Mouse (Mus musculus) splenic B cell, adult 2 months (primary cell): ENCODE measurements at regions not wholly inside any gene's neighbourhood (a gene's known extent, or its start where the extent isn't known, plus 50 kb on each side); places are given as distances from the start of the nearest gene placed in this dataset.

Experiments used
- DNase-seq: peaks from one replicate; pipeline ENCODE4 v3.0.0-alpha.2; 2011; ENCODE audit warnings: low read depth, low spot score
- H3K27me3 ChIP-seq: 2 replicates; pipeline ENCODE4 v1.6.1; 2012; ENCODE audit warnings: mild to moderate bottlenecking, low read length, moderate library complexity, mixed read lengths; ENCODE audit not compliant: control insufficient read depth, poor library complexity, insufficient read depth, severe bottlenecking
- H3K36me3 ChIP-seq: 2 replicates; pipeline ENCODE4 v1.6.1; 2012; ENCODE audit warnings: mild to moderate bottlenecking, low read length, moderate library complexity, mixed read lengths; ENCODE audit not compliant: control insufficient read depth, poor library complexity, insufficient read depth, severe bottlenecking

- Histone ChIP-seq H3K36me3 (no peaks in the 10 kb centered on the region), H3K27me3 (no peaks in the 10 kb centered on the region)
- DNase-seq = no peak
These were observed 177.1 kb upstream of the Ctnnb1 start for GRCm38 (mm10) chr9:120751686-120752484.

- no peaks in the 10 kb centered on the region for H3K36me3 ChIP-seq
- no peak for DNase-seq
- no peaks in the 10 kb centered on the region for H3K27me3 ChIP-seq
These were observed 174.9 kb upstream of the Ctnnb1 start for GRCm38 (mm10) chr9:120754151-120754550.

- Histone ChIP-seq H3K27me3 (no peaks in the 10 kb centered on the region), H3K36me3 (no peaks in the 10 kb centered on the region)
- no peak for DNase-seq
These were observed 173.5 kb upstream of the Ctnnb1 start for GRCm38 (mm10) chr9:120755486-120755885.

GRCm38 (mm10) chr9:120758003-120758402, 171.0 kb upstream of the Ctnnb1 start:
- no peak for DNase-seq

GRCm38 (mm10) chr9:120758632-120759031, 170.4 kb upstream of the Ctnnb1 start:
- H3K27me3 ChIP-seq = no peaks in the 10 kb centered on the region
- no peaks in the 10 kb centered on the region for H3K36me3 ChIP-seq
- no peak for DNase-seq

More at GRCm38 (mm10) chr9:120758003-120758402, 171.0 kb upstream of the Ctnnb1 start:
- Histone ChIP-seq H3K36me3 (no peaks in the 10 kb centered on the region), H3K27me3 (no peaks in the 10 kb centered on the region)

GRCm38 (mm10) chr9:120759771-120760170, 169.2 kb upstream of the Ctnnb1 start:
- no peaks in the 10 kb centered on the region for H3K27me3 ChIP-seq
- no peak for DNase-seq
- H3K36me3 ChIP-seq = no peaks in the 10 kb centered on the region

GRCm38 (mm10) chr9:120763802-120764201, 165.2 kb upstream of the Ctnnb1 start:
- H3K36me3 ChIP-seq = no peaks in the 10 kb centered on the region
- no peaks in the 10 kb centered on the region for H3K27me3 ChIP-seq
- no peak for DNase-seq

- no peaks in the 10 kb centered on the region for H3K36me3 ChIP-seq
- no peaks in the 10 kb centered on the region for H3K27me3 ChIP-seq
- DNase-seq = no peak
These were observed 164.4 kb upstream of the Ctnnb1 start for GRCm38 (mm10) chr9:120764663-120765062.

- no peak for DNase-seq
- H3K27me3 ChIP-seq = no peaks in the 10 kb centered on the region
- H3K36me3 ChIP-seq = no peaks in the 10 kb centered on the region
These were observed 163.7 kb upstream of the Ctnnb1 start for GRCm38 (mm10) chr9:120765292-120765691.

- Histone ChIP-seq H3K27me3 (no peaks in the 10 kb centered on the region), H3K36me3 (no peaks in the 10 kb centered on the region)
- no peak for DNase-seq
These were observed 162.1 kb upstream of the Ctnnb1 start for GRCm38 (mm10) chr9:120766881-120767280.

- DNase-seq = no peak
- no peaks in the 10 kb centered on the region for H3K27me3 ChIP-seq
- no peaks in the 10 kb centered on the region for H3K36me3 ChIP-seq
These were observed 161.6 kb upstream of the Ctnnb1 start for GRCm38 (mm10) chr9:120767396-120767795.

GRCm38 (mm10) chr9:120769056-120769455, 160.0 kb upstream of the Ctnnb1 start:
- H3K36me3 ChIP-seq = no peaks in the 10 kb centered on the region
- no peak for DNase-seq
- no peaks in the 10 kb centered on the region for H3K27me3 ChIP-seq

GRCm38 (mm10) chr9:120769679-120770078, 159.3 kb upstream of the Ctnnb1 start:
- no peak for DNase-seq
- Histone ChIP-seq H3K36me3 (no peaks in the 10 kb centered on the region), H3K27me3 (no peaks in the 10 kb centered on the region)

GRCm38 (mm10) chr9:120770886-120771285, 158.1 kb upstream of the Ctnnb1 start:
- Histone ChIP-seq H3K27me3 (no peaks in the 10 kb centered on the region), H3K36me3 (no peaks in the 10 kb centered on the region)
- no peak for DNase-seq

- no peaks in the 10 kb centered on the region for H3K36me3 ChIP-seq
- no peaks in the 10 kb centered on the region for H3K27me3 ChIP-seq
- no peak for DNase-seq
These were observed 157.0 kb upstream of the Ctnnb1 start for GRCm38 (mm10) chr9:120771896-120772530.
